15 mouse cellular contexts compared by ENCODE assay signal in the genomic region with DNA sequence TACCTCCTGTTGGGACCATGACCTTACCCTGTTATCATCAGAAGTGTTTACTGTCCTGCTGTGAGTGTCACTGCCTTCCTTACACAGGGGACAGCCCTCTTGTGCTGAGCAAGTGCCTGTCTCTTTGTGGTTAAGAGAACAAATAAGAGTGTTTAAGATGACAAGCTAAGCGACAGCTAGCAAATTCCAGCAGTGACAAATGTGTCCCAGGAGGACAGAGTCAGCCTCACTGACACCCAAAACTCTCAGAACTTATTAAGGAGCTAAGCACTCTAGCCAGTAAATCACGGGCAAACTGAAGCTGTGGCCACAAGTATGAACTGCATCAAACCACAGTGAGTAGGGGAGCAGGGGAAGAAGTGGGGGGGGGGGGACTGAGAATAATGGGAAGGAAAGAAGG. TPM values are rescaled to one million over a fixed set of nuclear protein-coding genes. Genes with fewer than 3 reads are reported as not detected.
DNase-seq lines count a peak whose midpoint lies in the region; ATAC-seq and TF ChIP-seq lines count a peak whose summit lies in the region.
"Had no signal": no experiment of that assay in that cellular context is flagged by ENCODE, and none has a peak within 500 bp of the region (broad histone marks: within the 10 kb centered on the region; RNA-seq: fewer than 3 reads in every experiment).

No protein-coding gene starts in this region.

- H3K36me3 ChIP-seq in kidney, adult 2 months (ENCODE audit: control insufficient read depth, insufficient read depth, low read length), result no peaks in the 10 kb centered on the region
- no peaks in the 10 kb centered on the region for H3K36me3 ChIP-seq in intestine, embryonic 15.5 days
- no peaks in the 10 kb centered on the region for H3K36me3 ChIP-seq in limb, embryonic 12.5 days
- H3K36me3 ChIP-seq: hindbrain, embryonic 15.5 days; neural tube, embryonic 12.5 days had no signal

- no peaks in the 10 kb centered on the region for H3K4me1 ChIP-seq in kidney, adult 2 months (ENCODE audit: control insufficient read depth, insufficient read depth, low read length)
- peaks cover 10% of the 10 kb centered on the region; the same call in 1 of the 2 replicates for H3K4me1 ChIP-seq in intestine, embryonic 15.5 days (replicated peaks)
- peaks cover 32% of the 10 kb centered on the region for H3K4me1 ChIP-seq in limb, embryonic 12.5 days (replicated peaks)

- 40% methylated on average over 2 of the region's 2 CpGs for WGBS in kidney, adult 2 months
- WGBS in intestine, embryonic 15.5 days, result 33% methylated on average over 2 of the region's 2 CpGs
- WGBS in limb, embryonic 12.5 days, result 17% methylated on average over 2 of the region's 2 CpGs

- peak; percentile 31 for DNase-seq in embryo, embryonic 11 days
- DNase-seq in embryo, embryonic 9.5 days (ENCODE audit: extremely low spot score), result no peak
- peak; percentile 43 for DNase-seq in kidney, adult 2 months
- DNase-seq in kidney, adult 18-20 months, result no peak
- no peak for DNase-seq in thymus, postnatal 25 days
- DNase-seq: cerebellum, adult 9-11 months; gastrocnemius, adult 2 months; liver, postnatal 0 days had no signal

- no peaks in the 10 kb centered on the region for H3K27me3 ChIP-seq in kidney, adult 2 months (replicated peaks; ENCODE audit: control insufficient read depth, insufficient read depth, low read length)
- H3K27me3 ChIP-seq in intestine, embryonic 15.5 days (replicated peaks), result no peaks in the 10 kb centered on the region
- no peaks in the 10 kb centered on the region for H3K27me3 ChIP-seq in limb, embryonic 12.5 days
- H3K27me3 ChIP-seq: hindbrain, embryonic 15.5 days; neural tube, embryonic 12.5 days had no signal

- no peak overlapping the region for H3K4me3 ChIP-seq in kidney, adult 2 months (ENCODE audit: insufficient read depth, low read depth, low read length)
- H3K4me3 ChIP-seq in intestine, embryonic 15.5 days (replicated peaks), result no peak overlapping the region
- H3K4me3 ChIP-seq in limb, embryonic 12.5 days (replicated peaks), result no peak overlapping the region
- H3K4me3 ChIP-seq: gastrocnemius, adult 2 months; hindbrain, embryonic 15.5 days; neural tube, embryonic 12.5 days had no signal

- H3K27ac ChIP-seq in kidney, adult 2 months (ENCODE audit: insufficient read depth, low read depth, low read length), result no peak overlapping the region
- peak overlapping the region; percentile 54; the same call in 1 of the 2 replicates for H3K27ac ChIP-seq in intestine, embryonic 15.5 days
- H3K27ac ChIP-seq in limb, embryonic 12.5 days, result peak overlapping the region; percentile 86
- H3K27ac ChIP-seq: gastrocnemius, adult 2 months; neural tube, embryonic 12.5 days had no signal

- TF ChIP-seq CTCF in kidney, adult 2 months (conservative IDR thresholded peaks at IDR 0.05; ENCODE audit: insufficient read depth, insufficient read length, low read depth, low read length), result no peak

- H3K9ac ChIP-seq in intestine, embryonic 15.5 days, result no peak overlapping the region
- H3K9ac ChIP-seq in limb, embryonic 12.5 days (replicated peaks), result 0 out of 2 replicates have a peak overlapping the region, but pooled peaks have one; percentile 13
- H3K9ac ChIP-seq: hindbrain, embryonic 15.5 days; liver, postnatal 0 days; neural tube, embryonic 12.5 days had no signal

- ATAC-seq in intestine, embryonic 15.5 days, result no peak
- ATAC-seq in limb, embryonic 12.5 days (ENCODE audit: insufficient number of reproducible peaks, insufficient read depth, low FRiP score, low TSS enrichment, low read depth), result no peak
- ATAC-seq in erythroblast, adult 5-6 weeks (replicated peaks; ENCODE audit: low FRiP score, poor library complexity, severe bottlenecking), result no peak
- ATAC-seq: activated CD4-positive, CD25-positive, alpha-beta regulatory T cell, adult 4 months; liver, postnatal 0 days had no signal

- no peaks in the 10 kb centered on the region for H3K9me3 ChIP-seq in intestine, embryonic 15.5 days
- H3K9me3 ChIP-seq in limb, embryonic 12.5 days, result no peaks in the 10 kb centered on the region
- H3K9me3 ChIP-seq: hindbrain, embryonic 15.5 days; neural tube, embryonic 12.5 days had no signal

- no peak overlapping the region for H3K4me2 ChIP-seq in intestine, embryonic 15.5 days (replicated peaks)
- H3K4me2 ChIP-seq in limb, embryonic 12.5 days, result no peak overlapping the region
- H3K4me2 ChIP-seq: hindbrain, embryonic 15.5 days; neural tube, embryonic 12.5 days had no signal

- TF ChIP-seq POLR2A in kidney, adult 2 months (IDR thresholded peaks at IDR 0.05; ENCODE audit: low read depth, low read length), result no peak

RNA-seq across cellular contexts. Expression of a gene that starts 17.6 kb away (rescaled TPM):
- polyA plus RNA-seq in kidney, adult 2 months (2012; rRNA removed), result not detected in 2 replicates
- not detected in 2 replicates for polyA plus RNA-seq in intestine, embryonic 15.5 days (2015; fragmentation: Nextera tagmentation; extraction: Ambion mirVana)
- not detected in 2 replicates for polyA plus RNA-seq in limb, embryonic 12.5 days (2016; fragmentation: Nextera tagmentation; extraction: Ambion mirVana)
- total RNA-seq in erythroblast, adult 5-6 weeks (2015; ENCODE audit: low replicate concordance), result not detected in 2 replicates
- not detected in 2 replicates for total RNA-seq in erythroblast, adult 5-6 weeks (2017; ENCODE audit: low replicate concordance)
- total RNA-seq: ES-E14; gastrocnemius, adult 2 months had no signal
- polyA plus RNA-seq: activated CD4-positive, CD25-positive, alpha-beta regulatory T cell, adult 4 months; hindbrain, embryonic 15.5 days; liver, postnatal 0 days; neural tube, embryonic 12.5 days had no signal

RNA-seq across cellular contexts. Expression of a gene that starts 24.0 kb away (rescaled TPM):
- not detected in 2 replicates for polyA plus RNA-seq in kidney, adult 2 months (2012; rRNA removed)
- not detected in 2 replicates for polyA plus RNA-seq in intestine, embryonic 15.5 days (2015; fragmentation: Nextera tagmentation; extraction: Ambion mirVana)
- polyA plus RNA-seq in limb, embryonic 12.5 days (2016; fragmentation: Nextera tagmentation; extraction: Ambion mirVana), result not detected in 2 replicates
- total RNA-seq in erythroblast, adult 5-6 weeks (2015; ENCODE audit: low replicate concordance), result not detected in 2 replicates
- not detected in 2 replicates for total RNA-seq in erythroblast, adult 5-6 weeks (2017; ENCODE audit: low replicate concordance)
- total RNA-seq: ES-E14; gastrocnemius, adult 2 months had no signal
- polyA plus RNA-seq: activated CD4-positive, CD25-positive, alpha-beta regulatory T cell, adult 4 months; hindbrain, embryonic 15.5 days; liver, postnatal 0 days; neural tube, embryonic 12.5 days had no signal

RNA-seq across cellular contexts. Expression of a gene that starts 46.7 kb away (rescaled TPM):
- polyA plus RNA-seq in kidney, adult 2 months (2012; rRNA removed), result not detected in 2 replicates
- polyA plus RNA-seq in intestine, embryonic 15.5 days (2015; fragmentation: Nextera tagmentation; extraction: Ambion mirVana), result not detected in 2 replicates
- polyA plus RNA-seq in limb, embryonic 12.5 days (2016; fragmentation: Nextera tagmentation; extraction: Ambion mirVana), result not detected in 2 replicates
- total RNA-seq in erythroblast, adult 5-6 weeks (2015; ENCODE audit: low replicate concordance), result not detected in 2 replicates
- total RNA-seq in erythroblast, adult 5-6 weeks (2017; ENCODE audit: low replicate concordance), result not detected in 2 replicates
- total RNA-seq: ES-E14; gastrocnemius, adult 2 months had no signal
- polyA plus RNA-seq: activated CD4-positive, CD25-positive, alpha-beta regulatory T cell, adult 4 months; hindbrain, embryonic 15.5 days; liver, postnatal 0 days; neural tube, embryonic 12.5 days had no signal

RNA-seq across cellular contexts. Expression of a gene that starts 52.6 kb away (rescaled TPM):
- 3.1 and 4.1 TPM in 2 replicates for polyA plus RNA-seq in kidney, adult 2 months (2012; rRNA removed)
- polyA plus RNA-seq in intestine, embryonic 15.5 days (2015; fragmentation: Nextera tagmentation; extraction: Ambion mirVana), result 1.9 and 2.0 TPM in 2 replicates
- 0.27 and 0.33 TPM in 2 replicates for polyA plus RNA-seq in limb, embryonic 12.5 days (2016; fragmentation: Nextera tagmentation; extraction: Ambion mirVana)
- 1.0 and 1.2 TPM in 2 replicates for total RNA-seq in erythroblast, adult 5-6 weeks (2015; ENCODE audit: low replicate concordance)
- 0.42 TPM in 1 of 2 replicates, not detected in the other for total RNA-seq in erythroblast, adult 5-6 weeks (2017; ENCODE audit: low replicate concordance)

Comparison
In these comparisons a context has a peak if more than half of its experiments do, and no peak if none do; other contexts are left out.
1. DNase-seq: peak in embryo, embryonic 11 days (single experiment) and kidney, adult 2 months (single experiment); none in embryo, embryonic 9.5 days (single experiment), kidney, adult 18-20 months (single experiment) and thymus, postnatal 25 days (single experiment).